Mouse (Mus musculus): ENCODE measurements around the gene Pcnx.

Gene Pcnx

DNA sequence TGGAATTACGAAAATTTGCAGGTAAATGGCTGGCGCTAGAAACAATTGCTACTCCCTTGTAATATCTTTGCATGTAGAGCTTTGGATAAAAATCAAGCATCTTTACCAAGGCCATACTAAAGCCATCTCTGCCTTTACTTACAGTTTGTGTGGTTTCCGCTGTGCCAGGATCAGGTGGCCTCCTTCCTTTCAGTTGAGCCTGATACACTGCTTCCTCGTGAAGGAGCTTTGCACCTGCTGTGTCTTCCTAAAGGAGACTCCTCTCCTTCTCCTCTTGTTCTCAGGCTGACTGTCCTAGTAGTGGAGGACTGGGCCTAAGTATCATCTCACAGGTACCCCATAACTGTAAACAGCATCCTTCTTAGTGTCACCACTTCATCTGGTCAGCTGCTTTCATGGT, 7.5 kb downstream of the Pcnx start:
- no peak for TF ChIP-seq GATA4 (IDR thresholded peaks at IDR 0.05; ENCODE audit: insufficient replicate concordance, low read length)

DNA sequence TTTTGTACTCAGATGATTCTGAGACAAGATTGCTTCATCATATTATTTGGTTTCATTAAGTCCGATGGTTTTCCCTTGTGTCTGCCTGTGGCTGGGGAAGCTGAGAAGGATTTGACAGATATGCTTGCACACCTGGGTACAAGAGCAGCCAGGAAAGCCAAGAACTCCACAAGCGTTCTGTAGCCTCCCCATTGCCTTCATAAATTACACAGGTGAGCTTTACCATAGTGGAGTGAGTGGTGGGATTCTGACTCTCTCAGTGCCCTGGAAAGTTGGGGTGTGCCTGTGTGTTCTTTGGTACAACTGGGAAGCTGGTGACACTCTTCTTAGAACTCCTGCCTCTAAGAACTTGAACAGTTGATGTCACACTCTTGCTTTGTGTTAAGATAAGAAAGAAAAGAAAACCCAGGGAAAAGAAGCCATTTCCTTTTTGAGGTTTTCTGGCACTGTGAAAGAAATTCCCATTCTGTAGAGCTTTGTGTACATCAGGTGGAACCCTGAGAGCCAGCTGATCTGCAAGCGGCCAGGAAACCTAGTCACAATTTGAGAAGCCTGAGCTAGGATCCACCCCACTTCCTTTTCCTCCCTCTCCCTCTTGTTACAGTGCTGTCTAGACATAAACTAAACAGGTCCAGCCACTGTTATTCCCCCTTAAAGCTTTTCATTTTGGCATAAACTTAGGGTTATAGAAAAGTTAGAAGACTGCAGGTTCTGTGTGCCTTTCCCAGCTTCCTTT, 9.6 kb downstream of the Pcnx start:
- TF ChIP-seq GATA4 (IDR thresholded peaks at IDR 0.05; ENCODE audit: insufficient replicate concordance, low read length), result no peak

DNA sequence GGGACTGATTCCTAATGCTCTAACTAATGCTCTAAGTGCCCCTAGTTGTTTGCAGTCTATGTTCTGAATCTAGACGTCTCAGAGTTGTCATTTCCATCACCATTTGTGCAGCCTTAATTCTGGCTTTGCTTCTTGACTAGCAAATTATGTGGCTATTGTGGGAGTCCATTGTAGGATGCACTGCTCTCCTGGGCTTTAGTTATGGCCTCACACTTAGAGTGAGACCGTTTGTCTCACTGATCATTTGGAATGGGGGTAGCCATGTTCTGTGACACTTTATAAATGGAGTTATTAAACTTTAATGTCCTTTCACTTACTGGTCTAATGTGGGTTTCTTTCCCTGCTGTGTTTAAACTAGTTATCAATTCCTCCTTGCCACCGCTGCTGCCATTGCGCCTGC, 13.5 kb downstream of the Pcnx start:
- no peak for TF ChIP-seq GATA4 (IDR thresholded peaks at IDR 0.05; ENCODE audit: insufficient replicate concordance, low read length)

- TF ChIP-seq GATA4 (IDR thresholded peaks at IDR 0.05; ENCODE audit: insufficient replicate concordance, low read length), result no peak
These were observed 20.3 kb downstream of the Pcnx start for GRCm38 (mm10) chr12:81880161-81880560.

GRCm38 (mm10) chr12:81883255-81884106, 23.7 kb downstream of the Pcnx start:
- no peak for TF ChIP-seq GATA4 (IDR thresholded peaks at IDR 0.05; ENCODE audit: insufficient replicate concordance, low read length)

- no peak for TF ChIP-seq GATA4 (IDR thresholded peaks at IDR 0.05; ENCODE audit: insufficient replicate concordance, low read length)
These were observed 24.2 kb downstream of the Pcnx start for GRCm38 (mm10) chr12:81884107-81884398.

DNA sequence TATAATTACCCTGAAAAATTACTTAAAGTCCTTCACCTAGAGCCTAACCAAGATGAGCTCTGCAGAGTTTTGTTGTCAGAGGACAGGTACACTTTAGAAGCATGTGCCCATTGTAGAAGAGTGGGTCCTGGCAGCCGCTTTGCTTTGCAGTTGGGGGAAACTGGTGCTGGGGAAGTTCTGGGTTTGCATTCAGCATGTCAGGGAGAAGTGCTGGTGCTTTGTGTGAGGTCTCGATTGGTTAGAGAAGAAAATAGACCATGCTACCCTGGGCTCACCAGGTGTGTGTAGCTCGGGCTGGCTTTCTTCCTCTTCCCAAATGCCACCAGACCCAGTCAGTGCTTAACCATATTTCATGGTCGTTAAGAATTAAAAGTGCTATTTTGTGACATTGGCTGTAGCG, 25.2 kb downstream of the Pcnx start:
- TF ChIP-seq GATA4 (IDR thresholded peaks at IDR 0.05; ENCODE audit: insufficient replicate concordance, low read length), result no peak

- no peak for TF ChIP-seq GATA4 (IDR thresholded peaks at IDR 0.05; ENCODE audit: insufficient replicate concordance, low read length)
These were observed 26.2 kb downstream of the Pcnx start for GRCm38 (mm10) chr12:81885982-81886381.

DNA sequence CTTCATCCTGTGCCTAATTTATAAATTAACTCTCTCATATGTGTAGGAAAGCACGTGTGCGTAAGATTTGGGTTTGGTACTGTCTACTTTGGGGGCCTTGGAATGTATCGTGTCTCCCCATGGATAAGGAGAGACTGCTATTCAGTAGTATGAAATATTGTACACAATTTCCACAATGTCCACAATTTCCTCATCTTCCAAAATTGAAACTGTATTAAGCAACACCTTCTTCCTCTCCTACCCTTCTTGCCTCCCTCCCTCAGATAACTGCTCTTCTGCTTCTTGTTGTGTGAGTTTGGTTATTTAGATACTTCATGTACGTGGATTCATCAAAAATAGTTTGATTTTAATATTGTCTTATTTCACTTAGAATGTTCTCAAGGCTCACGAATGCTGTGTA, 29.1 kb downstream of the Pcnx start:
- TF ChIP-seq GATA4 (IDR thresholded peaks at IDR 0.05; ENCODE audit: insufficient replicate concordance, low read length), result no peak

- no peak for TF ChIP-seq GATA4 (IDR thresholded peaks at IDR 0.05; ENCODE audit: insufficient replicate concordance, low read length)
These were observed 32.1 kb downstream of the Pcnx start for GRCm38 (mm10) chr12:81891946-81892345.

DNA sequence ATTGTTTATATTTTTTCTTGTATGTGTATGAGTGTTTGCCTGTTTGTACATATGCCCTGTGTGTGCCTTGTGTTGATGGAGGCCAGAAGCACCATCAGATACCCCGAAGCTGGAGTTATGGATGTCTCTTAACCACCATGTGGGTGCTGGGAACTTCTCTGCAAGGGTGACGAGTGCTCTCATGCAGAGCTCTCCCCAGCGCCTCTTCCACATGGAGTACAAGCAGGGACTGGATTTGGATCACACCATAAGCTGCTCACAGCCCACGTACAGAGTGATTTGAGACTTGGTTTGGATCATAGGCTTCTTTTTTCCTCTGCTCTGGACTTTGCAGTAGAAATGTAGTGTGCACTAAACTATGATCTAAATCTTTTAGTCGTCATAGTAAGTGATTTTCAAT, 34.5 kb downstream of the Pcnx start:
- no peak for TF ChIP-seq GATA4 (IDR thresholded peaks at IDR 0.05; ENCODE audit: insufficient replicate concordance, low read length)

GRCm38 (mm10) chr12:81895986-81896385, 36.2 kb downstream of the Pcnx start:
- TF ChIP-seq GATA4 (IDR thresholded peaks at IDR 0.05; ENCODE audit: insufficient replicate concordance, low read length), result no peak

GRCm38 (mm10) chr12:81904456-81904855, 44.6 kb downstream of the Pcnx start:
- TF ChIP-seq GATA4 (IDR thresholded peaks at IDR 0.05; ENCODE audit: insufficient replicate concordance, low read length), result no peak

- no peak for TF ChIP-seq GATA4 (IDR thresholded peaks at IDR 0.05; ENCODE audit: insufficient replicate concordance, low read length)
These were observed 46.0 kb downstream of the Pcnx start for GRCm38 (mm10) chr12:81905865-81906264.

DNA sequence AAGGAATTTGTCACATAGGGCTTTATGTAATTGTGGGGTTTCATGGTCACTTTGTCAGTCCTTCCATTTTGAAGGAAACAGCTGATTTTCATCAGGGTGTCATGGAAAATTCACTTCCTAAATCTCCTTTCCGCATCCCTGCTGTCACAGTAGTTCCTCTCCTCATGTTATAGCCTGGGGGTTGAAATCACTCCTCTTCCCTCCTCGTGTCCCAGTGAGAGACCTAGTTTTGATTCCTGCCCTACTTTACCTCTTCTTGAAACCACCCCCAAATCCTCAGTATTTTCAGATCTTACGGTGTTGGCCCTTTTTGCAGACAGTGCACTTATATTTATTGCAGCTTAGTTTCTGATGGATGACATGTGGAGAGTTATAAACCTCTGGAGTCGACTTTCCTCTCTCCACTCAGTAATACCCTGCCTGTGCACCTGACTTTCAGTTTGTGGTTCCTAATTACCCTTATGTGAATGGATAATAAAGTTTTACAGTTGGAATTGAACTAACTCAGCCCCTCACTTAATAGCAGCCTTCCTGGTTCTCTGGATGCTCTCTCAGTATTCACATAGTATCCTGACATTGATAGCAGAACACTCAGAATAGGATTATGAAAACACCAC, 48.0 kb downstream of the Pcnx start:
- no peak for TF ChIP-seq GATA4 (IDR thresholded peaks at IDR 0.05; ENCODE audit: insufficient replicate concordance, low read length)

GRCm38 (mm10) chr12:81910439-81910838, 50.6 kb downstream of the Pcnx start:
- no peak for TF ChIP-seq GATA4 (IDR thresholded peaks at IDR 0.05; ENCODE audit: insufficient replicate concordance, low read length)
